Mouse (Mus musculus): ENCODE results near the gene Pced1a. TPM values are rescaled to one million over a fixed set of nuclear protein-coding genes. Genes with fewer than 3 reads are reported as not detected.

Pced1a gene
- polyA plus RNA-seq, 1 experiment from 2014 or later, result 11.1 TPM

- H3K4me1 ChIP-seq, result no peaks in the 10 kb centered on the region
- no peak overlapping the region for H3K9ac ChIP-seq
- no peak overlapping the region for H3K4me3 ChIP-seq (replicated peaks)
- H3K27ac ChIP-seq, result no peak overlapping the region
- no peak overlapping the region for H3K4me2 ChIP-seq
- WGBS, result 83% methylated on average over 3 of the region's 3 CpGs
- H3K27me3 ChIP-seq (replicated peaks), result no peaks in the 10 kb centered on the region
- no peaks in the 10 kb centered on the region for H3K9me3 ChIP-seq
- no peak for ATAC-seq (ENCODE audit: insufficient read depth, low FRiP score, low read depth)
- H3K36me3 ChIP-seq, result no peaks in the 10 kb centered on the region
Observed at GRCm38 (mm10) chr2:130432157-130432556, 7.7 kb upstream of the Pced1a start.

DNA sequence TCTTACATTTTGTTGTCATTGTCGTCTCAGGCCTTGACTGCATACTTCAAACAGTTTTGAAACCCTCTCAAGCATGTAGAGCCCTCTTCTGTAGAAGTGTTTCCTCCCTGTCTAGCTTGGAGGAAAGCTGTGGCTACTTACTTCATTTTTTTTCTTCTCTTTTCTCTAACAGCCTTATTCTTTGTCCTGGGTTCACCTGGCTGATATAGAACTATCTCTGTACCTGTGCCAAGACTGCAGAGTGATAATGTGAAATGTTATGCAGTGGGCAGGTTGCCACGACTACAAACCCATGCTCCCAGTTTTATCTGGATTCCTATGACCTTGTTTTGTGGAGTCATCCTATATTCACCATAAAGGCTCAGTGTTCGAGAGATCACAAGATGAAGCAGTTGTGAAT is 6.0 kb upstream of the Pced1a start:
- H3K4me3 ChIP-seq (replicated peaks), result no peak overlapping the region
- H3K27ac ChIP-seq, result peak overlapping the region; percentile 26; the same call in 1 of the 2 replicates
- no peak overlapping the region for H3K9ac ChIP-seq
- ATAC-seq (ENCODE audit: insufficient read depth, low FRiP score, low read depth), result no peak
- no peaks in the 10 kb centered on the region for H3K36me3 ChIP-seq
- WGBS, result 74% methylated on average over 3 of the region's 3 CpGs
- no peaks in the 10 kb centered on the region for H3K4me1 ChIP-seq
- H3K27me3 ChIP-seq (replicated peaks), result no peaks in the 10 kb centered on the region
- no peaks in the 10 kb centered on the region for H3K9me3 ChIP-seq
- H3K4me2 ChIP-seq, result no peak overlapping the region

DNA sequence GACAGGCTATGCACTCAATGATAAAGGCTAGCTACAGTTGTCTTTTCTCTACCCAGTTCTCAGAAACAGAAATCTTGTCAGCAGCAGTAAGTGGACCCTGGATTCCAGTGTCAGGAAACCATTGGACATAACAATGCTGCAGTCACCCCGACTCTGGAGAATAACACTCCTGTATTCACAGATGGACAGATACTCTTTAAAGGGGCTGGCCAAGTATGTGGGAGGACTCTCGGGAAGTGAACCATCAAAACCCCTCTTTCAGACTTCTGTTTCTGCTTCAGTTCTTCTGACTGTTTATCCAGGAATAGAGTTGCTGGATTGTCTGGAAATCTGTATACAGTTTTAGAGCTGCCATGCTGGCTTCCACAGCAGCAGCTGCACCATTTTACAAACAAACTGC is 5.3 kb upstream of the Pced1a start:
- Histone ChIP-seq H3K36me3 (no peaks in the 10 kb centered on the region), H3K4me3 (replicated peaks) (no peak overlapping the region), H3K9me3 (no peaks in the 10 kb centered on the region), H3K4me1 (0 out of 2 replicates have a peak, but pooled peaks cover 2% of the 10 kb centered on the region), H3K9ac (no peak overlapping the region), H3K4me2 (no peak overlapping the region), H3K27me3 (replicated peaks) (no peaks in the 10 kb centered on the region), H3K27ac (no peak overlapping the region; the same call in 1 of the 2 replicates)
- WGBS, result 56% methylated on average over 2 of the region's 2 CpGs
- ATAC-seq (ENCODE audit: insufficient read depth, low FRiP score, low read depth), result no peak

DNA sequence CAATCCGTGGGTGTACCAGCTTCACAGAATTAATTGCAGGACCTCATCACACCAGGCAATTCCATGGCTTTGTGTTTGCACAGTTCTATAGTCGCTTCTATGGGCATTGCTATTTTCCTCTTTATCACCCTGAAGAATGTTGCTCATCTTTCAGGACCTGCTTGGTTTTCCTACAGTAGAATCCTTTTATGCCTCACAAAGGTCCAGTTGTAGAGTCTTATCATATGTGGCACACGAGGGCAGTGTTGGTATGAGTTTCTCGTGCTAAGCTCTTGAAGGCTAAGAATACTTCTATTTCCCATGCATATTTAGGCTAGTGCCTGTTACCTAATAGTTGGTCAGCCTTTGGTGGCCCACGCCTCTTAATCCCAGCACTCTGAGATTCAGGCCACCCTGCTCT is 611 bp upstream of the Pced1a start:
- H3K4me1 ChIP-seq, result peaks cover 9% of the 10 kb centered on the region
- no peaks in the 10 kb centered on the region for H3K27me3 ChIP-seq (replicated peaks)
- no peak for ATAC-seq (ENCODE audit: insufficient read depth, low FRiP score, low read depth)
- H3K4me3 ChIP-seq (replicated peaks), result peak overlapping the region; percentile 84
- 34% methylated on average over 5 of the region's 5 CpGs for WGBS
- no peaks in the 10 kb centered on the region for H3K9me3 ChIP-seq
- peak overlapping the region; percentile 95 for H3K4me2 ChIP-seq
- H3K27ac ChIP-seq, result peak overlapping the region; percentile 93; the same call in 1 of the 2 replicates
- no peaks in the 10 kb centered on the region for H3K36me3 ChIP-seq
- peak overlapping the region; percentile 90 for H3K9ac ChIP-seq

GRCm38 (mm10) chr2:130423397-130424125 is 940 bp downstream of the Pced1a start:
- Histone ChIP-seq H3K4me1 (peaks cover 9% of the 10 kb centered on the region), H3K4me2 (peak overlapping the region; percentile 95), H3K27me3 (replicated peaks) (no peaks in the 10 kb centered on the region), H3K9ac (peak overlapping the region; percentile 69), H3K36me3 (no peaks in the 10 kb centered on the region), H3K27ac (peak overlapping the region; percentile 93), H3K9me3 (no peaks in the 10 kb centered on the region), H3K4me3 (replicated peaks) (peak overlapping the region; percentile 84)
- WGBS, result 14% methylated on average over 49 of the region's 49 CpGs
- peak; percentile 51 for ATAC-seq (ENCODE audit: insufficient read depth, low FRiP score, low read depth)

- H3K9ac ChIP-seq, result no peak overlapping the region
- ATAC-seq (ENCODE audit: insufficient read depth, low FRiP score, low read depth), result no peak
- no peak overlapping the region for H3K4me3 ChIP-seq (replicated peaks)
- peaks cover 9% of the 10 kb centered on the region for H3K4me1 ChIP-seq
- WGBS, result 96% methylated on average over 26 of the region's 26 CpGs
- no peaks in the 10 kb centered on the region for H3K9me3 ChIP-seq
- no peak overlapping the region for H3K4me2 ChIP-seq
- H3K36me3 ChIP-seq, result no peaks in the 10 kb centered on the region
- H3K27ac ChIP-seq, result no peak overlapping the region
- H3K27me3 ChIP-seq (replicated peaks), result no peaks in the 10 kb centered on the region
Observed at GRCm38 (mm10) chr2:130421781-130422620, 2.5 kb downstream of the Pced1a start.

DNA sequence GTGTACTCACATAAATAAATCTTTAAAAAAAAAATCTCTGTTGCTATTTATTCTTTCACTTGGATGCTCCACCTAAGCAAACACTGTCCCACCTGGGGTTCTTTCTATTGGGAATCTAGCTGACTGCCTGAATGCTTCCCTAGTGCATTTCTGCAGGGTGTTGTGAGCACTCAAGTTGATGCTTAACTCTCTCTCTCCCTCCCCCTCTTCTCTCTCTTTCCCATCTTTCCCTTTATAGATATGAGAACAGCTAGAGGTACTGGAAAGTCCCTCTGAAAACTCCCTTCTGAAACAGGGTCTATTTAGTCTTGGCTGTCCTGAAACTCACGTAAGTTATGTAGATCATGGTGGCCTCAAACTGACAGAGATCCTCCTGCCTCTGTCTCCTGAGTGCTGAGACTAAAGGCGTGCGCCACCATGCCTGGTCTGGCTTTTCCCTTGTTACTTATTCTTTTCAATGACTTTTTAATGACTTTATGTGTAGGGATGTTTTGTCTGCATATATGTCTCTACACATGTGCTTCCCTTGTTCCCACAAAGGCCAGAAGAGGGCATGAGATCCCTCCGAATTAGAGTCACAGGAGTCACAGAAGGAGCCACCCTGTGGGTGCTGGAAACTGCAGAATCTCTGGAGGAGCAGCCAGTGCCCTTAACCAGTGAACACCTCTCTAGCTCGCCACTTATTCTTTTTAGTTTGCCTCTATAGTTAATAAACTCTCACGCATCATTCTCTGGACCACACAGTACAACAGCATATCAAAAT is 10.2 kb downstream of the Pced1a start:
- no peak overlapping the region for H3K4me3 ChIP-seq (replicated peaks)
- no peak overlapping the region for H3K9ac ChIP-seq
- H3K27ac ChIP-seq, result no peak overlapping the region
- no peaks in the 10 kb centered on the region for H3K9me3 ChIP-seq
- no peaks in the 10 kb centered on the region for H3K36me3 ChIP-seq
- no peak overlapping the region for H3K4me2 ChIP-seq
- H3K4me1 ChIP-seq, result no peaks in the 10 kb centered on the region
- no peak for ATAC-seq (ENCODE audit: insufficient read depth, low FRiP score, low read depth)
- 72% methylated on average over 6 of the region's 6 CpGs for WGBS
- H3K27me3 ChIP-seq (replicated peaks), result no peaks in the 10 kb centered on the region

DNA sequence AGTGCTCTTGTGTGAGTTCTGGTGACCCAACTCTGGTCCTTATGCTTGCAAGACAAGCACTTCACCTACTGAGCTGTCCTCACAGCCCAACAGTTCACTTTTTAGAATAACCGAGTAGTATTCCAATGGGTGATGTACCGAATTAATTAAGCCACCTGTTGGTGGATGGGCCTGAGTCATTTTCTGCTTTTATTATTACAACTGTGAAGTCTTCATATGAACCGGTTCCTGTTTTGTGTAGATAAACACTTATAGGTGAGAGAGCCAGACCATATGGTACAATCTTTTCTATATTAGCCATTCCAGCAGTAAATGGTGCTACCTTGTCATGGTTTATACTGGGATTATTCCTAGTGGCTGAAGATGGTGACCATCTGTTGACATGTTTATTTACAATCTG is 11.7 kb downstream of the Pced1a start:
- no peak overlapping the region for H3K9ac ChIP-seq
- ATAC-seq (ENCODE audit: insufficient read depth, low FRiP score, low read depth), result no peak
- H3K36me3 ChIP-seq, result no peaks in the 10 kb centered on the region
- no peak overlapping the region for H3K4me2 ChIP-seq
- no peaks in the 10 kb centered on the region for H3K27me3 ChIP-seq (replicated peaks)
- H3K4me1 ChIP-seq, result no peaks in the 10 kb centered on the region
- H3K9me3 ChIP-seq, result no peaks in the 10 kb centered on the region
- no peak overlapping the region for H3K4me3 ChIP-seq (replicated peaks)
- 74% methylated on average over 3 of the region's 3 CpGs for WGBS
- H3K27ac ChIP-seq, result no peak overlapping the region

- 38% methylated on average over 16 of the region's 16 CpGs for WGBS
- H3K27me3 ChIP-seq (replicated peaks), result 0 out of 2 replicates have a peak, but pooled peaks cover under 1% of the 10 kb centered on the region
- H3K9me3 ChIP-seq, result no peaks in the 10 kb centered on the region
- no peak overlapping the region for H3K4me3 ChIP-seq (replicated peaks)
- no peak overlapping the region for H3K9ac ChIP-seq
- no peak overlapping the region for H3K27ac ChIP-seq
- H3K4me2 ChIP-seq, result no peak overlapping the region
- H3K36me3 ChIP-seq, result no peaks in the 10 kb centered on the region
- peak; percentile 68 for ATAC-seq (ENCODE audit: insufficient read depth, low FRiP score, low read depth)
- H3K4me1 ChIP-seq, result no peaks in the 10 kb centered on the region
Observed at GRCm38 (mm10) chr2:130411558-130412495, 12.7 kb downstream of the Pced1a start.

DNA sequence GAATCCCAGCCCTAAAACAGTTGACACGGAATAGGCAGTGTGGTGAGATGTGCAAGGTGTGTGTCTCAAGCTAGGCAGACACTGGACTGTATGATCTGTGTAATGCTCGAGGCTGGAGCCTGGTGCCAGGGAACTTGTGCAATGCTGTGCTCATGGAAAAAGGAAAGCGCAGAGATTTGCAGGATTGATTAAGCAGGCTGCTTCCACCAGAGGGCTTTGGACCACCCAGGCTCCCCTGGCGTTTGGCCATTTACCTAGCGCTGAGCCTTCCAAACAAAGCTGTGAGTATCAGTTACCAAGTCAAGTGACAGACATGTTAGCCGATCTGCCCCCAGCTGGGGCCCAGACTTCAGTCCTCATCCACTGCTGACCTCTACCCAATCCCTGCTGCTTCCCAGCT is 16.3 kb downstream of the Pced1a start:
- Histone ChIP-seq H3K9ac (no peak overlapping the region), H3K27me3 (replicated peaks) (0 out of 2 replicates have a peak, but pooled peaks cover 3% of the 10 kb centered on the region), H3K4me2 (no peak overlapping the region), H3K4me3 (replicated peaks) (no peak overlapping the region), H3K36me3 (no peaks in the 10 kb centered on the region), H3K4me1 (no peaks in the 10 kb centered on the region), H3K9me3 (no peaks in the 10 kb centered on the region), H3K27ac (no peak overlapping the region)
- 14% methylated on average over 6 of the region's 6 CpGs for WGBS
- no peak for ATAC-seq (ENCODE audit: insufficient read depth, low FRiP score, low read depth)

GRCm38 (mm10) chr2:130406178-130406577 is 18.3 kb downstream of the Pced1a start, which contains the start of gene Tmem239:
Tmem239 (plus strand) TSS chr2:130406478.
- WGBS, result 89% methylated on average over 2 of the region's 2 CpGs
- no peaks in the 10 kb centered on the region for H3K36me3 ChIP-seq
- ATAC-seq (ENCODE audit: insufficient read depth, low FRiP score, low read depth), result no peak

More at GRCm38 (mm10) chr2:130406178-130406577, 18.3 kb downstream of the Pced1a start, which contains the start of gene Tmem239:
- Histone ChIP-seq H3K4me2 (no peak within 1 kb of the TSS), H3K9ac (no peak within 1 kb of the TSS), H3K27ac (no peak within 1 kb of the TSS), H3K27me3 (replicated peaks) (0 out of 2 replicates have a peak, but pooled peaks cover 3% of the 10 kb centered on the region), H3K9me3 (no peaks in the 10 kb centered on the region), H3K4me3 (replicated peaks) (no peak within 1 kb of the TSS), H3K4me1 (no peaks in the 10 kb centered on the region)

Measured in stomach, embryonic 15.5 days (tissue).